Mouse (Mus musculus): ENCODE measurements around the gene Slc18a2. TPM values are rescaled to one million over a fixed set of nuclear protein-coding genes. Genes with fewer than 3 reads are reported as not detected.

Gene Slc18a2
- 3.6 TPM for polyA plus RNA-seq (2017; shearing (Covaris generic))

DNA sequence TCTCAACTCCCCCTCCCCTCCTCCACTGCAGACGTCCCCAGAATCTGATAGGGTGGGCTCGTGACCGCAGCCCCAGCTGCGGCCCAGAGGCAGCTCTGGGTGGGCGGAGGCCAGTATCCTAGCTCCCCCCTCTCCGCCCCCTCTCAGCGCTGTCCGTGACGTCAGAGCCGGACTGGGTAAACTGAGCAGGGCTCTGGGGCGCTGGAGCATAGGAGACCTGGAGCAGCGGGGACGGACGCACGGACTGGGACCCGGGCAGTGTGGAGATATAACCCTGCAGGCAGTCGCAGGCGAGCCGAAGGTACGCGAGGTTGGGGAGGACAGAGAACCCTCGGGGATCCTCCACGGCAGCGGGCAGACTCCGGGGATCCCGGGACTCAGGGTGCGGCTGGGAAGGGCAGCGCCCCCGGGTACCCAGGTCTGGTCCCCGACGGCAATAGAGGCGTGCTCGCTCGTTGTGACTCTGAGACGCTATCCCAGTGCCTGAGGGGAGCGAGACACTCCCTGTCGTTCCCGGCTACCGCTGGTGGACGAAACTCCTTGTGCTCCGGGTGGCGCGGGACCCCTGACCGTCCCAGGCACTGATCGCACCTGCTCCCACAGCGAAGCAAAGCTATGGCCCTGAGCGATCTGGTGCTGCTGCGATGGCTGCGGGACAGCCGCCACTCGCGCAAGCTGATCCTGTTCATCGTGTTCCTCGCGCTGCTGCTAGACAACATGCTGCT, at the start of gene Slc18a2:
Gene Slc18a2 (plus strand): TSS at position 179 of the 725 bp plus-strand sequence.

GRCm38 (mm10) chr19:59218991-59219390, 41.7 kb upstream of the Slc18a2 start, which contains the start of gene Kcnk18:
Gene Kcnk18, plus strand, starts transcription at chr19:59219214.

DNA sequence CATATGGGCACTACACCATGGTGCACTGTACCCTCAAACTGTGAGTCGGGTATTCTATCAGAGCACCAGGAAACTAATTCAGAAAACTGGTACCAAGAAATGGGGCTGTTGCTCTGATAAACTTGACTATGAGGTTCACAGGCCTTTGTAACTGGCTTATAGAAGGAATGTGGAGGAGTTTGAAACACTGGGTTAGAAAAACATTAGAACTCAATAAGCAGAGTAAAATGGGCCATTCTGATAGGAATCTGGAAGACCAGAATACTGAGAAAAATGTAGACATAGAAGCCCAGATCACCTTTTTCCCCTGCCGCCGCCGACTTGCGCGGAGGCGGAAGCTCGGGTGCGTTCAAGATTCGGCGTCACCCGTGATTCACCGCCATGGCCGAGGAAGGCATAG, 61.3 kb downstream of the Slc18a2 start, which contains the start of gene Rps12-ps3:
Gene Rps12-ps3 (plus strand): TSS at position 301 of the 400 bp plus-strand sequence.

Other genes with a start within 250 kb of the Slc18a2 start
- 0.32 TPM for gene Shtn1, start 184.8 kb upstream of the Slc18a2 start, polyA plus RNA-seq (2017; shearing (Covaris generic))
- gene Vax1, start 90.8 kb upstream of the Slc18a2 start, polyA plus RNA-seq (2017; shearing (Covaris generic)), result not detected
- gene Kcnk18, start 41.7 kb upstream of the Slc18a2 start, polyA plus RNA-seq (2017; shearing (Covaris generic)), result not detected
- gene Rps12-ps3, start 61.4 kb downstream of the Slc18a2 start, polyA plus RNA-seq (2017; shearing (Covaris generic)), result 128 TPM
- gene Pdzd8, start 84.9 kb downstream of the Slc18a2 start, polyA plus RNA-seq (2017; shearing (Covaris generic)), result 38.2 TPM
- not detected for gene Emx2, start 197.5 kb downstream of the Slc18a2 start, polyA plus RNA-seq (2017; shearing (Covaris generic))

Measured in effector memory CD4-positive, alpha-beta T cell, adult 7 months (primary cell).